In genomic region chr13:26026386-26026785, GRCm38 (mm10) we compare ENCODE assay signal across 23 mouse cellular contexts.
A peak's percentile ranks its signal among the peaks of the same experiment; 100 is the strongest.
DNase-seq lines count a peak whose midpoint lies in the region; ATAC-seq lines count a peak whose summit lies in the region.
"Had no signal": no experiment of that assay in that cellular context is flagged by ENCODE, and none has a peak within 500 bp of the region (broad histone marks: within the 10 kb centered on the region; RNA-seq: fewer than 3 reads in every experiment).

No protein-coding gene starts in this region.

- no peak overlapping the region for H3K4me2 ChIP-seq in forebrain, embryonic 13.5 days
- H3K4me2 ChIP-seq: hindbrain, embryonic 13.5 days; neural tube, embryonic 12.5 days had no signal

- H3K27ac ChIP-seq in forebrain, embryonic 13.5 days: no peak overlapping the region
- H3K27ac ChIP-seq: forebrain, embryonic 10.5 days; hindbrain, embryonic 13.5 days; neural tube, embryonic 12.5 days had no signal

- no peak overlapping the region for H3K4me3 ChIP-seq in forebrain, embryonic 13.5 days
- H3K4me3 ChIP-seq: forebrain, embryonic 10.5 days; hindbrain, embryonic 13.5 days; megakaryocyte, embryonic 14.5 days; neural tube, embryonic 12.5 days had no signal

- DNase-seq in adrenal gland, postnatal 14 days: peak; percentile 4
- DNase-seq in adrenal gland, adult (ENCODE audit: inconsistent age in 2 of 2, low spot score in 1 of 2): no peak
- peak; percentile 2 to 4 for DNase-seq in kidney, postnatal 4 days
- no peak for DNase-seq in kidney, adult 18-20 months
- DNase-seq in embryo, embryonic 10 days (ENCODE audit: low spot score): peak; percentile 35
- peak; percentile 7 for DNase-seq in mesoderm, embryonic 11.5 days (ENCODE audit: low read depth, low spot score)
- DNase-seq in left cerebral cortex, adult 11 months (ENCODE audit: low spot score): no peak
- DNase-seq: adrenal gland, postnatal 25 days; cerebellum, adult 9-10 months; gastrocnemius, postnatal 36 days; heart, postnatal 36 days; kidney, adult 8-10 months; midbrain, embryonic 14.5 days; right cerebral cortex, postnatal 4 days; thymus, adult 2 months; thymus, postnatal 4 days had no signal

- no peaks in the 10 kb centered on the region for H3K9me3 ChIP-seq in forebrain, embryonic 13.5 days (replicated peaks)
- H3K9me3 ChIP-seq: forebrain, embryonic 10.5 days; hindbrain, embryonic 13.5 days; megakaryocyte, embryonic 14.5 days; neural tube, embryonic 12.5 days had no signal

- ATAC-seq in forebrain, embryonic 13.5 days: no peak
- ATAC-seq: activated CD4-positive, CD25-positive, alpha-beta regulatory T cell, adult 4 months; CD4-positive, CD25-positive, alpha-beta regulatory T cell, adult 4 months had no signal

- H3K9ac ChIP-seq in forebrain, embryonic 13.5 days: no peak overlapping the region
- H3K9ac ChIP-seq: hindbrain, embryonic 13.5 days; neural tube, embryonic 12.5 days had no signal

- no peaks in the 10 kb centered on the region for H3K36me3 ChIP-seq in forebrain, embryonic 13.5 days (ENCODE audit: poor library complexity, severe bottlenecking)
- H3K36me3 ChIP-seq: forebrain, embryonic 10.5 days; hindbrain, embryonic 13.5 days; neural tube, embryonic 12.5 days had no signal

- no peaks in the 10 kb centered on the region for H3K27me3 ChIP-seq in forebrain, embryonic 13.5 days
- H3K27me3 ChIP-seq: hindbrain, embryonic 13.5 days; megakaryocyte, embryonic 14.5 days; neural tube, embryonic 12.5 days had no signal

- H3K4me1 ChIP-seq in forebrain, embryonic 13.5 days: no peaks in the 10 kb centered on the region
- H3K4me1 ChIP-seq: forebrain, embryonic 10.5 days; megakaryocyte, embryonic 14.5 days; neural tube, embryonic 12.5 days had no signal

- 91% methylated on average over 3 of the region's 3 CpGs for WGBS in forebrain, embryonic 13.5 days

Comparison
In these comparisons a context has a peak if more than half of its experiments do, and no peak if none do; other contexts are left out.
1. DNase-seq: peak in adrenal gland, postnatal 14 days (single experiment), kidney, postnatal 4 days (2 of 2), embryo, embryonic 10 days (single experiment) and mesoderm, embryonic 11.5 days (single experiment); none in adrenal gland, adult (0 of 2), kidney, adult 18-20 months (single experiment) and left cerebral cortex, adult 11 months (single experiment).